Mouse (Mus musculus): Measurements from ENCODE around the gene Ccl17. TPM values are rescaled to one million over a fixed set of nuclear protein-coding genes. Genes with fewer than 3 reads are reported as not detected.
"Not testable (repeated sequence)": the region's sequence is repeated elsewhere in the genome, so short reads cannot be mapped to it uniquely, and the experiment has no call there.

Gene Ccl17
- total RNA-seq, 2 experiments from 2014 or later, result not detected

- peak; percentile 11 for DNase-seq
- Histone ChIP-seq H3K4me3 (no peak overlapping the region), H3K27ac (no peak overlapping the region)
- intact Hi-C loops (cut with DNase I), result no loop called here
- TF ChIP-seq CTCF (IDR thresholded peaks at IDR 0.05), result no peak
Observed at GRCm38 (mm10) chr8:94820553-94820952, 10.3 kb downstream of the Ccl17 start.

GRCm38 (mm10) chr8:94821381-94821780 lies 11.1 kb downstream of the Ccl17 start:
- DNase-seq, result no peak
- TF ChIP-seq CTCF (IDR thresholded peaks at IDR 0.05), result no peak
- H3K4me3 ChIP-seq, result no peak overlapping the region
- intact Hi-C loops (cut with DNase I), result no loop called here
- no peak overlapping the region for H3K27ac ChIP-seq

GRCm38 (mm10) chr8:94822637-94823560 lies 12.6 kb downstream of the Ccl17 start:
- intact Hi-C loops (cut with DNase I), result loop anchor here (1.0 kb wide), 1 partner anchor 86 kb away; no protein-coding TSS in a partner anchor
- peak; percentile 75 for DNase-seq
- Histone ChIP-seq H3K27ac (peak overlapping the region; percentile 76), H3K4me3 (no peak overlapping the region)
- peak; percentile 81 for TF ChIP-seq CTCF (IDR thresholded peaks at IDR 0.05)

GRCm38 (mm10) chr8:94825170-94825569 lies 14.9 kb downstream of the Ccl17 start:
- no peak for TF ChIP-seq CTCF (IDR thresholded peaks at IDR 0.05)
- DNase-seq, result no peak
- intact Hi-C loops (cut with DNase I), result no loop called here
- Histone ChIP-seq H3K4me3 (no peak overlapping the region), H3K27ac (no peak overlapping the region)

GRCm38 (mm10) chr8:94826210-94826609 lies 16.0 kb downstream of the Ccl17 start:
- intact Hi-C loops (cut with DNase I), result no loop called here
- Histone ChIP-seq H3K4me3 (no peak overlapping the region), H3K27ac (no peak overlapping the region)
- TF ChIP-seq CTCF (IDR thresholded peaks at IDR 0.05), result no peak
- no peak for DNase-seq

GRCm38 (mm10) chr8:94828284-94828683 lies 18.0 kb downstream of the Ccl17 start:
- no peak for DNase-seq
- no peak overlapping the region for H3K27ac ChIP-seq
- intact Hi-C loops (cut with DNase I), result no loop called here
- no peak overlapping the region for H3K4me3 ChIP-seq
- no peak for TF ChIP-seq CTCF (IDR thresholded peaks at IDR 0.05)

- H3K27ac ChIP-seq; intact Hi-C loops (cut with DNase I); DNase-seq; H3K4me3 ChIP-seq: not testable (repeated sequence)
Observed at GRCm38 (mm10) chr8:94833901-94834405, 23.7 kb downstream of the Ccl17 start.

- H3K27ac ChIP-seq, result peak overlapping the region; percentile 100; the same call in 1 of the 2 replicates
- intact Hi-C loops (cut with DNase I); DNase-seq; H3K4me3 ChIP-seq: not testable (repeated sequence)
Observed at GRCm38 (mm10) chr8:94835751-94836150, 25.5 kb downstream of the Ccl17 start.

- DNase-seq, result no peak
- intact Hi-C loops (cut with DNase I), result no loop called here
- peak overlapping the region; percentile 80 for H3K4me3 ChIP-seq
- H3K27ac ChIP-seq, result peak overlapping the region; percentile 100
- TF ChIP-seq CTCF (IDR thresholded peaks at IDR 0.05), result no peak
Observed at GRCm38 (mm10) chr8:94836456-94837240, 26.4 kb downstream of the Ccl17 start.

- H3K27ac ChIP-seq, result peak within 1 kb of the TSS; percentile 100
- DNase-seq, result peak; percentile 97
- TF ChIP-seq CTCF (IDR thresholded peaks at IDR 0.05), result no peak
- peak within 1 kb of the TSS; percentile 80 for H3K4me3 ChIP-seq
- intact Hi-C loops (cut with DNase I), result no loop called here
Observed at GRCm38 (mm10) chr8:94837662-94838574, 27.7 kb downstream of the Ccl17 start, which contains the start of the genes Coq9 and Ciapin1. Gene Coq9 (plus strand): TSS chr8:94838321. Gene Ciapin1 (minus strand): TSS chr8:94838358.

GRCm38 (mm10) chr8:94838600-94838999 lies 28.3 kb downstream of the Ccl17 start:
- intact Hi-C loops (cut with DNase I), result no loop called here
- Histone ChIP-seq H3K27ac (peak overlapping the region; percentile 100), H3K4me3 (peak overlapping the region; percentile 80)
- DNase-seq, result peak; percentile 94
- no peak for TF ChIP-seq CTCF (IDR thresholded peaks at IDR 0.05)

GRCm38 (mm10) chr8:94841183-94841582 lies 30.9 kb downstream of the Ccl17 start:
- no peak for DNase-seq
- intact Hi-C loops (cut with DNase I), result no loop called here

More at GRCm38 (mm10) chr8:94841183-94841582, 30.9 kb downstream of the Ccl17 start:
- no peak overlapping the region for H3K27ac ChIP-seq
- TF ChIP-seq CTCF (IDR thresholded peaks at IDR 0.05), result peak; percentile 23; the same call in 1 of the 2 replicates
- no peak overlapping the region for H3K4me3 ChIP-seq
